Mouse (Mus musculus) heart, embryonic 16.5 days (tissue): ENCODE results near the gene B4galt4. TPM values are rescaled to one million over a fixed set of nuclear protein-coding genes. Genes with fewer than 3 reads are reported as not detected.
"Not testable (repeated sequence)": the region's sequence is repeated elsewhere in the genome, so short reads cannot be mapped to it uniquely, and the experiment has no call there.

Experiments
- ATAC-seq: fragments of 200-750 bp; cut with Nextera tagmentation; replicated peaks from 2 replicates; pipeline ENCODE4 v1.8.0; 2017; ENCODE audit warnings: moderate number of reproducible peaks; ENCODE audit not compliant: insufficient read depth, low FRiP score; ENCODE audit errors: extremely low read depth
- H3K27ac ChIP-seq: fragments of 300-500 bp; sonication (generic); 2 replicates; pipeline ENCODE4 v1.5.1; 2014; ENCODE audit warnings: mild to moderate bottlenecking, low read length, control low read depth, moderate library complexity
- H3K27me3 ChIP-seq: fragments of 300-500 bp; sonication (generic); 2 replicates; pipeline ENCODE4 v1.6.1; 2014; ENCODE audit warnings: low read length, mixed read lengths; ENCODE audit not compliant: control insufficient read depth, insufficient read depth
- H3K36me3 ChIP-seq: fragments of 300-500 bp; sonication (generic); 2 replicates; pipeline ENCODE4 v1.6.1; 2014; ENCODE audit not compliant: control insufficient read depth, insufficient read depth
- H3K4me1 ChIP-seq: fragments of 300-500 bp; sonication (generic); 2 replicates; pipeline ENCODE4 v1.6.1; 2014; ENCODE audit warnings: low read length, mixed read lengths; ENCODE audit not compliant: control insufficient read depth, insufficient read depth
- H3K4me2 ChIP-seq: fragments of 300-500 bp; sonication (generic); 2 replicates; pipeline ENCODE4 v1.6.1; 2014; ENCODE audit warnings: low read depth, mild to moderate bottlenecking, control low read depth, low read length
- H3K4me3 ChIP-seq: fragments of 300-500 bp; sonication (generic); 2 replicates; pipeline ENCODE4 v1.5.1; 2014; ENCODE audit warnings: mild to moderate bottlenecking, control low read depth, low read length
- H3K9ac ChIP-seq: fragments of 300-500 bp; sonication (generic); 2 replicates; pipeline ENCODE4 v1.6.1; 2014; ENCODE audit warnings: low read length, control low read depth
- H3K9me3 ChIP-seq: fragments of 300-500 bp; sonication (generic); replicated peaks from 2 replicates; pipeline ENCODE4 v1.6.1; 2016; ENCODE audit warnings: low read length; ENCODE audit not compliant: control insufficient read depth
- WGBS: fragments of 180-500 bp; shearing (Covaris S2); extraction: QIAGEN DNeasy Blood & Tissue Kit; methylation state at CpG from one replicate; pipeline ENCODE4 v1.1.7; 2014; 5-methylcytosine and 5-hydroxymethylcytosine counted together
- polyA plus RNA-seq: library from polyadenylated mRNA; unstranded; fragments of >200 nt; fragmentation: Nextera tagmentation; extraction: Ambion mirVana; gene quantifications from 2 replicates; pipeline ENCODE4 v1.2.1, GENCODE M21; 2015

B4galt4 gene
- polyA plus RNA-seq, 1 experiment from 2014 or later, result 22.8 TPM

DNA sequence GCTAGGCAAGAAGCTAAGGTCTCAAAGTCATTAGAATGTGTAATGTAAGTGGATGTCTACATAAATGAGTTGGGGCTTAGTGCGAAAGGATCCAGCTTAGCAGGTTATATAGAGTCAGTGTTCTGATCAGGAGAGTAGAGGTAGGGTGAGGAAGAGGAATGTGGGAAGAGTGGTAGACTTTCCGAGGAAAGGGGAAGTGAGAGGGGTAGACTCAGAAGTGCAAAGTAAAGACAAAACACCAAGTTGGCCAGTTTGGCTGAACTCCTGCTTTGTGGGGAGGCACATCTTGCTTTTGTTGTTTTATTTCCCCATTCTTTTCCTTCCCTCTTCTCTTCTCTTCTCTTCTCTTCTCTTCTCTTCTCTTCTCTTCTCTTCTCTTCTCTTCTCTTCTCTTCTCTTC lies 47.0 kb downstream of the B4galt4 start:
- H3K36me3 ChIP-seq, result no peaks in the 10 kb centered on the region
- H3K9me3 ChIP-seq, result no peaks in the 10 kb centered on the region
- H3K9ac ChIP-seq, result no peak overlapping the region
- WGBS, result 67% methylated on average over 2 of the region's 2 CpGs
- peaks cover 13% of the 10 kb centered on the region for H3K4me1 ChIP-seq
- no peak for ATAC-seq
- H3K27ac ChIP-seq, result no peak overlapping the region
- H3K4me2 ChIP-seq, result no peak overlapping the region
- H3K4me3 ChIP-seq, result no peak overlapping the region
- H3K27me3 ChIP-seq, result no peaks in the 10 kb centered on the region

DNA sequence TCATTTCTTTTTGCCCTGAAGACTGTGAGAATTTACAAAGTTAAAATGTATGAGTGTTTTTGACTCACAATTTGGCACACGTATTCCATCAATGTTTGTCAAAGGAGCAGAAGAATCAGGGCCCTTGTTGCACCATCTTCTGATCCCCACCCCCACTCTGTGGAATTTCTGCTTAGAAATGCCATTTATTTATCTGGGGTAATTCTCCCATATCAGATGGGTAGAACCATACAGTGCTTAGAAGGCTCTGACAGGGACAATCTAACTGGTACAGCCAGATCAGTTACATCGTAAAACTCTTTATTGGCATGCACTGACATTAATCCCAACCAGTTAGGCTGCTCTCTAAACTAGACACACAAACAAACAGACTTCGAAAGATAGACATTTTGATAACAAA lies 47.9 kb downstream of the B4galt4 start:
- ATAC-seq, result no peak
- Histone ChIP-seq H3K27ac (no peak overlapping the region), H3K9me3 (no peaks in the 10 kb centered on the region), H3K4me2 (no peak overlapping the region), H3K4me3 (no peak overlapping the region), H3K9ac (no peak overlapping the region), H3K36me3 (no peaks in the 10 kb centered on the region), H3K4me1 (peaks cover 13% of the 10 kb centered on the region), H3K27me3 (no peaks in the 10 kb centered on the region)
- 78% methylated on average over 3 of the region's 3 CpGs for WGBS

DNA sequence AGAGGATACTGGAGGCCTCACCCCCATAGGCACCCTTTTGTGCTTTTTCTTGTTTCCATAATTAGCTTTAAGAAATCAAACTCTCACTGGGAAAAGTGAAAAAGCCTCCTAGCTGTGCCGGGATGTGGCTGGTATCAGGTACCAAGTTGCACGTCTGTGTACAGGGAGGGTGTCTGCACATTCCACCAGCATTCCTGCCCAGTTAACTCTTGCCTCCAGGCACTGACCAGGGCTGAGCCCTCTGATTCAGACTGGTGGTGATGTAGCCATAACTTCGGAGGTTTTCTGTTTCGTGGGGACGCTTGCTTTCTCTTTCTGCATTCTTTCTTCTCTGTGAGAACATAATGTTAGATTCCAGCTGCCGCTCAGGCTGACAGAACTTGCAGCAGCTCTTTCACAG lies 51.1 kb downstream of the B4galt4 start:
- peak overlapping the region; percentile 47 for H3K27ac ChIP-seq

DNA sequence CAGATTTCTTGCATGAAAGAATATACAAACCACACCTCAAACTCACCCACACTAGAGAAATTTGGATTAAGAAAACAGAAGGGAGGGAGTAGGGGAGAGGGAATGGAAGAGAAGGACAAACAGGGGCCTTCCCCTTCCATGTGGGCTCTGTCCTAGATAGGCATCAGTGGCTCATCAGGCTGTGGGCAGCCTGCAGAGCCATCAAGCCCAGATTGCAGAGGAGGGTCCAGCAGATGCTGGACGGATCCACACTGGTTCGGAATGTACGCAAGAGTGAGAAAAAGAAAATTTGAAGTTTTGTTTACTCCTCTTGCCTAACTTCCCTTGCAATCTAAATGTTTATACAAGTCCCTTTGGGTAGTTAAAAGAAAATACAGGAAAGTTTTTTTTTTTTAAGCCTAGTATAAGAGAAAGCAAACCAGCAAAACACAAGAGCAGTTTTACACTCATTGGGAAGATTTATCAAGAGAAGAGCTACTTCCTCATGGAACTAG lies 56.9 kb downstream of the B4galt4 start:
- H3K27me3 ChIP-seq, result no peaks in the 10 kb centered on the region
- ATAC-seq, result no peak
- whole genome bisulfite sequencing, result 72% methylated on average over 3 of the region's 3 CpGs
- H3K9ac ChIP-seq, result no peak overlapping the region
- 0 out of 2 replicates have a peak, but pooled peaks cover 3% of the 10 kb centered on the region for H3K4me1 ChIP-seq
- no peak overlapping the region for H3K27ac ChIP-seq
- no peaks in the 10 kb centered on the region for H3K9me3 ChIP-seq
- no peak overlapping the region for H3K4me2 ChIP-seq
- H3K36me3 ChIP-seq, result no peaks in the 10 kb centered on the region
- H3K4me3 ChIP-seq, result no peak overlapping the region

More for the DNA sequence above, 51.1 kb downstream of the B4galt4 start:
- Histone ChIP-seq H3K9ac (peak overlapping the region; percentile 35; the same call in 1 of the 2 replicates), H3K27me3 (no peaks in the 10 kb centered on the region), H3K36me3 (no peaks in the 10 kb centered on the region), H3K4me1 (peaks cover 13% of the 10 kb centered on the region), H3K4me2 (peak overlapping the region; percentile 57), H3K9me3 (no peaks in the 10 kb centered on the region), H3K4me3 (peak overlapping the region; percentile 14)
- peak; percentile 87 for ATAC-seq
- 34% methylated on average over 6 of the region's 6 CpGs for WGBS

DNA sequence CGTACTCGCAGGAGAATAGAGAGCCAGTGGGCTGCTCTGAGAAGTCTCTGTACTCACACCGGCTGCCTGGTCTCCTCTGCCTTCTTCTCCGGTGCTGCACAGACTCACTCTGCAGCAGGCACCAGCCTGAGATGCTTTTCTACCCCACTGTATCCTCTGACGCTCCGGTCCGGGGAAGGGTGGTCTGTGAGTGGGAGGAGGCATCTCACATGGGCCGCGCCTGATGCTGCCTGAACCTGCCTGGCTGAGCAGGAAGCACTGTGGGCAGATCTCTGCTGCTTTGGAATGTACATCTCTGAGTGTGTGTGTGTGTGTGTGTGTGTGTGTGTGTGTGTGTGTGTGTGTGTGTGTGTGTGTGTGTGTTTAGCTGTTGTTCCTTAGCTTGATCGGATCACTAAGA lies 58.0 kb downstream of the B4galt4 start, which contains the start of gene Upk1b:
Gene Upk1b, minus strand, starts transcription at position 238 of the 400 bp plus-strand sequence.
- H3K9me3 ChIP-seq, result no peaks in the 10 kb centered on the region
- no peak within 1 kb of the TSS for H3K4me3 ChIP-seq
- no peak within 1 kb of the TSS for H3K9ac ChIP-seq
- peak within 1 kb of the TSS; percentile 20; the same call in 1 of the 2 replicates for H3K4me2 ChIP-seq
- H3K4me1 ChIP-seq, result 0 out of 2 replicates have a peak, but pooled peaks cover 3% of the 10 kb centered on the region
- ATAC-seq, result peak; percentile 55; the same call in 1 of the 2 replicates
- WGBS, result 18% methylated on average over 10 of the region's 10 CpGs
- no peaks in the 10 kb centered on the region for H3K27me3 ChIP-seq
- H3K27ac ChIP-seq, result peak within 1 kb of the TSS; percentile 1; the same call in 1 of the 2 replicates
- H3K36me3 ChIP-seq, result no peaks in the 10 kb centered on the region

DNA sequence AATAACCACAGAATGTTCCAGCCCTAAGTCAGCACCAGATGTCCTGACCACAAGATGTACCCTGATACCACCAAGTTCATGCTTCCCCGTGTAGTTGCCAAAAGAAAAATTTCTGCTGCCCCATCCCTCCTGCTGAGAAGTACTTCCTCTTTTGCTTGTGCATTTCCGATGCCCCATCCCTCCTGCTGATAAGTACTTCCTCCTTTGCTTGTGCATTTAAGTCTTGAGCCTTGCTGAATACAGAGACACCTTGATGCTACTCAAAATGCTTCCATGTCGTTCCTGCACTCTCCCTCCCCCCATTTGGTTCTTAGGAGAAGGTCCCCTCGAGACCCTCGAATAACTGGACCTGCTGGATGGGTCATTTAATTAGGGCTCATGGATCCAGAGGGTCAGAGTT lies 65.7 kb downstream of the B4galt4 start:
- not testable (repeated sequence) for H3K27me3 ChIP-seq, H3K9me3 ChIP-seq, H3K27ac ChIP-seq, ATAC-seq, H3K4me1 ChIP-seq, H3K4me3 ChIP-seq, H3K9ac ChIP-seq, H3K4me2 ChIP-seq, H3K36me3 ChIP-seq
- WGBS, result 82% methylated on average over 5 of the region's 5 CpGs

DNA sequence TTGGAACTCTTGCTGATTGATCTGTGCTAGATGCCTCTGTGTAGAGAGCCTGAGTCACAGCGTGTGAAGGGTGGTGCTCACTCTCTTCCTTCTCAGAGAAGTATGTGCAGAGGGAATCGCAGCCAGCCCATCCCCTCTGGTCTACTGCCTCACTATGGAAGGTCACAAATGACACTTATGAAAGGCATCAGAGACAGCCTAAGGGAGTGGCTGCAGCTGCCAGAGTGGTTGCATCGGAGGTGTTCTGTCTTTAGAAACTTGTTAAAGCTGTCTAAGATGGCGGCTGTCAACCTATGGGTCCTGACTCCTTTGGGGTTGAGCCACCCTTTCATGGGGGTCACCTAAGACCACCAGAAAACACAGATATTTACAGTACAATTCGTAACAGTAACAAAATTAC lies 68.1 kb downstream of the B4galt4 start:
- no peak overlapping the region for H3K27ac ChIP-seq
- no peaks in the 10 kb centered on the region for H3K4me1 ChIP-seq
- no peaks in the 10 kb centered on the region for H3K36me3 ChIP-seq
- 50% methylated on average over 5 of the region's 5 CpGs for WGBS
- ATAC-seq, result no peak
- H3K27me3 ChIP-seq, result no peaks in the 10 kb centered on the region
- no peak overlapping the region for H3K4me2 ChIP-seq
- H3K9ac ChIP-seq, result no peak overlapping the region
- H3K4me3 ChIP-seq, result no peak overlapping the region
- H3K9me3 ChIP-seq, result no peaks in the 10 kb centered on the region

DNA sequence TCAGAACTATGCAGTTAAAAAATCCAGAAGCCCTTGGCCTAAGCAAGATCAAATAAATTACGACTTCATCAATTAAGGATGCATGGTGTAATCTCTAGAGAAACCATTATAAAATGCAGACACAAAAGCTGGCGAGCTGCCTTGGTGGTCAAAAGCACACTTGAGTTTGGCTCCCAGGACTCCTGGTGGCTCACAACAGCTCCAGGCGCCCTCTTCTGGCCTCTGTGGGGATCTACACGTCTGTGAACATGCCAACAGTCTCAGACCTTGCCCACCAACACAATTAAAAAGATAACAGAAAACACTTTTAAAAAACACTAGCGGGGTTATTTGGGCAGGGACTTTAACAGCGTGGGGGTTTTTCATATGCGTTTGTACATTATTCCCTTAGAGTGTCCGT lies 70.5 kb downstream of the B4galt4 start:
- Histone ChIP-seq H3K4me3 (no peak overlapping the region), H3K4me1 (peaks cover 15% of the 10 kb centered on the region), H3K4me2 (no peak overlapping the region), H3K27ac (no peak overlapping the region), H3K27me3 (no peaks in the 10 kb centered on the region), H3K9me3 (no peaks in the 10 kb centered on the region), H3K36me3 (no peaks in the 10 kb centered on the region), H3K9ac (no peak overlapping the region)
- WGBS, result 25% methylated on average over 8 of the region's 8 CpGs
- peak; percentile 44; the same call in 1 of the 2 replicates for ATAC-seq
